Mouse (Mus musculus) bone marrow, adult 2 months (tissue): ENCODE measurements at regions not wholly inside any gene's neighbourhood (a gene's known extent, or its start where the extent isn't known, plus 50 kb on each side); places are given as distances from the start of the nearest gene placed in this dataset.

ENCODE experiments used
- H3K27ac ChIP-seq: fragments of 200-500 bp; 2 replicates; pipeline ENCODE4 v1.5.1; 2012; ENCODE audit warnings: low read depth, mild to moderate bottlenecking, control low read depth, inconsistent platforms, low read length; ENCODE audit not compliant: control insufficient read depth, poor library complexity, insufficient read depth
- H3K4me1 ChIP-seq: fragments of 200-500 bp; 2 replicates; pipeline ENCODE4 v1.6.1; 2011; ENCODE audit warnings: low read length; ENCODE audit not compliant: control insufficient read depth, insufficient read depth
- H3K4me3 ChIP-seq: fragments of 200-500 bp; replicated peaks from 2 replicates; pipeline ENCODE3; 2011; ENCODE audit warnings: mild to moderate bottlenecking, low read depth, low read length, control low read depth; ENCODE audit not compliant: control insufficient read depth
- CTCF ChIP-seq: fragments of 200-500 bp; IDR thresholded peaks from 2 replicates; pipeline ENCODE4 v1.5.1; 2011; ENCODE audit warnings: low read length, control low read depth; ENCODE audit not compliant: control insufficient read depth, insufficient read depth
- POLR2A ChIP-seq: fragments of 200-500 bp; IDR thresholded peaks from 2 replicates; pipeline ENCODE4 v1.6.1; 2011; ENCODE audit warnings: low read depth, mild to moderate bottlenecking, control low read depth, low read length, borderline replicate concordance; ENCODE audit not compliant: control insufficient read depth
- WGBS: fragments of 180-500 bp; shearing (Covaris S2); methylation state at CpG from one replicate; pipeline ENCODE4 v1.1.7; 2018; 5-methylcytosine and 5-hydroxymethylcytosine counted together

- Histone ChIP-seq H3K4me3 (no peak overlapping the region), H3K27ac (no peak overlapping the region), H3K4me1 (no peaks in the 10 kb centered on the region)
- WGBS = 48% methylated on average over 3 of the region's 3 CpGs
- TF ChIP-seq POLR2A = no peak
- no peak for TF ChIP-seq CTCF
Observed at GRCm38 (mm10) chr8:7799221-7799620, 861.8 kb downstream of the Efnb2 start.

- WGBS = 73% methylated on average over 4 of the region's 4 CpGs
- TF ChIP-seq CTCF = no peak
- no peak for TF ChIP-seq POLR2A
Observed at GRCm38 (mm10) chr8:7796156-7796555, 864.9 kb downstream of the Efnb2 start.

DNA sequence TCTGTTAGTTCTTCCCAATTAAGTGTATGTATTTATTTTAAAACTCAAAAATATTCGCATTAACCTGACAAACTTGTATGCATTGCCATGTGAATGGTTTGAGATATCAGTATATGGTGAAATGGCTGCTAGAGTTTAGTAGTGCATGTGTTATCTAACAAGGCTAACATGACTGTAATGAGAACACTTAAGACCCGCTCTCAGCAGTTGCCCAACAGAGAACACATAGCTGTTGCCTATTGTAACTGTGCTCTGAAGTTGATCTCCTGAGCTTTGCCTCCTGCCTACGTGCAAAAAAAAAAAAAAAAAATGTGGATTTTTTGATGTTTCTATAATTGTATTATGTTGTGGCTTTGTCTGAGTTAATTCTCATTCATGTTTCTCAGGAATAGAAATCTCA is 897.2 kb downstream of the Efnb2 start:
- WGBS = 71% methylated on average over 3 of the region's 3 CpGs
- TF ChIP-seq POLR2A = no peak
- no peak for TF ChIP-seq CTCF

More at GRCm38 (mm10) chr8:7796156-7796555, 864.9 kb downstream of the Efnb2 start:
- Histone ChIP-seq H3K27ac (no peak overlapping the region), H3K4me1 (no peaks in the 10 kb centered on the region), H3K4me3 (no peak overlapping the region)

GRCm38 (mm10) chr8:7760987-7761386 is 900.1 kb downstream of the Efnb2 start:
- TF ChIP-seq CTCF = no peak
- TF ChIP-seq POLR2A = no peak
- H3K4me3 ChIP-seq = no peak overlapping the region
- H3K27ac ChIP-seq = no peak overlapping the region
- H3K4me1 ChIP-seq = no peaks in the 10 kb centered on the region
- 78% methylated on average over 4 of the region's 4 CpGs for WGBS

More for the DNA sequence above, 897.2 kb downstream of the Efnb2 start:
- Histone ChIP-seq H3K27ac (no peak overlapping the region), H3K4me1 (no peaks in the 10 kb centered on the region), H3K4me3 (no peak overlapping the region)

DNA sequence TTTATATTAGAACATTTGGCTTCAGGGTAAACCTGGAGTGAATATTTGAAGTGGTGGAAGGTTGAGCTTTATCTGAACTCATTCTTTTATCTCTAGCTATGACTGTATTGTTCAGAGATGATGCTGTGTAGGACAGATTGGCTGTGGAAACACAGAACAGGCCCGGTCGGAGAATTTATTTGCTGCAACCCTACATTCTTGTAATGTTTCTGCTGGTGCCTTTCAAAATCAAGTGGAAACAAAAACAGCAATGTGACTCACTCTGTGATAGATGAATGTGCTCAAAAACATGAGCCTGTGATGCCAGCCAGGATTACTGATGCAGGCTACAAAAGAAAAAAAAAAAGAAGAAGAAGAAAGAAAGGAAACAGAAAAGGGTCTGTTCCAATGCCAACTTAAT is 928.3 kb downstream of the Efnb2 start:
- Histone ChIP-seq H3K4me1 (no peaks in the 10 kb centered on the region), H3K27ac (no peak overlapping the region), H3K4me3 (no peak overlapping the region)
- TF ChIP-seq CTCF (no peak), POLR2A (no peak)
- 73% methylated on average over 2 of the region's 2 CpGs for WGBS

DNA sequence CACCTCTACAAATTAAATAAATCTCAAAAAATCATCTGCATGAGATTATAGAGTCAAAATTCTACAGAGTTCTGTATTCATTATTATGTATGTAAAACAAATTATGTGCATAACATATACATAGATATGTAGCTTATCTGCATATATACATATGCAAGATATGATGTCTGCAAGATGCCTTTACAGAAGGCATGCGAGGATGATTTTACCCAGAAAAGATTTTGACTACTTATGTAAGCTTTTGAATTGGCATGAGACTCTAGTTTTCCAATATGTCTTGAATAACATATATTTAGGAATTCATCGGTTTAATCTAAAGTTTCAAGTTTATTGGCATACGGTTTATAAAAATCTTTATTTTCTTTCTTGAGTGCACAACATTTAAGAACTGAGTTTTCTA is 939.2 kb downstream of the Efnb2 start:
- Histone ChIP-seq H3K27ac (no peak overlapping the region), H3K4me1 (no peaks in the 10 kb centered on the region), H3K4me3 (no peak overlapping the region)
- TF ChIP-seq CTCF (no peak), POLR2A (no peak)
- WGBS = 89% methylated on average over 3 of the region's 3 CpGs

DNA sequence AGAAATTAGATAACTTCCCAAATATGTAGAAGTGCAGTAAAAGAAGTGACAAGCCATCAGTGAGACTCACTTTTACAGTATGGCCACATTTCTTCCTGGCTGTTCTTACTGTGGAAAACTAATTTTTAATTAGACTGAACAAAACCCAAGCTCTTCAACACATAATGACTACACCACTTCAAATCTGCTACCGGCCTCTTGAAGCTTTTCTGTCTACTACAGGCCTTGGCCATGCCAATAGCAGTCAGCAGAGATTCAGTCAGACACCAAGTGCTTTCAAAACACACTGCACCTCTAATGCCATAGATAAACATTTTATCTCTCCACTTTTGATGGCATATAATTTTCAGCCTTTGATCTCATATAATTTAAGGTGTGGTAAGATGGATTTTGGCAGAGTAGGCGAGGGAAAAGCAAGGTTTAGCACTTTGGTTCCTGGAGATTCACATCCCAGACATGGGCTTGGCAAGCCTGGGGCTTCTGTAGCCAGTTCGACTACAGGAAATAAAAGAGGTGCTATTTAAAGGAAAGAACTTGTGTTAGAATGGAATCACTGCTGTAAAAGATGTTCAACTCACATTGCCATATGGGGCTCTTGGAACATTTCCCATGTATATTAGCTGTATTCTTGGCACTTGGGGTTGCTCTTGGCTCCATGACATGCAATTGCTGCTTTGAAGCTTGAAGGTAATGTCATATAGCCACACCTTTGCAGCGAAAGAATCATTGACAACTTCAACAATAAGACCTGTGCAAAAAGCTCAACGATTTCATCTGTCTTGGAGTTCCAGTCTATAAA is 941.9 kb downstream of the Efnb2 start:
- H3K4me1 ChIP-seq = no peaks in the 10 kb centered on the region
- no peak overlapping the region for H3K27ac ChIP-seq
- TF ChIP-seq POLR2A = no peak
- no peak for TF ChIP-seq CTCF
- 68% methylated on average over 5 of the region's 5 CpGs for WGBS
- no peak overlapping the region for H3K4me3 ChIP-seq

GRCm38 (mm10) chr8:7710764-7711163 is 950.3 kb downstream of the Efnb2 start:
- WGBS = 58% methylated on average over 1 of the region's 1 CpGs
- Histone ChIP-seq H3K4me1 (no peaks in the 10 kb centered on the region), H3K4me3 (no peak overlapping the region), H3K27ac (no peak overlapping the region)
- no peak for TF ChIP-seq CTCF
- no peak for TF ChIP-seq POLR2A

DNA sequence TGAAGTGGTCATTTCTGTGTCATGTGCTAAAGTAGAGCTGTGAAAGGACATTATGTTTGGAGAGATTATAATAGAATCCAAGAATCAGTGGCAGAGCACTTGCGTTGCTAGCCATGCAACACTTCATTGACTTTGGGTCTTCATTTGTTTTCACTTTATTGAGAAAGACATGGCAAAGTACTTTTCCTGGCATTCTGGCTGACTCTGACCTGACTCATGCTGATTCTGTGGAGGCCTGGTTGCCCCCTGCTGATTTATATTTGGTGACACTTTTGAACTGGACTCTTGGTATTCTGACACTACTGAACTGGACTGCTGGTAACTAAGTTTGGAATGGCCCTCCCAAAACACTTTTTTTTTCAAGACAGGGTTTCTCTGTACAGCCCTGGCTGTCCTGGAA is 951.6 kb downstream of the Efnb2 start:
- 82% methylated on average over 1 of the region's 1 CpGs for WGBS
- no peaks in the 10 kb centered on the region for H3K4me1 ChIP-seq
- H3K4me3 ChIP-seq = no peak overlapping the region
- TF ChIP-seq CTCF (no peak), POLR2A (no peak)
- no peak overlapping the region for H3K27ac ChIP-seq
